Mouse (Mus musculus) CH12.LX (cell line): ENCODE measurements at regions not wholly inside any gene's neighbourhood (a gene's known extent, or its start where the extent isn't known, plus 50 kb on each side); places are given as distances from the start of the nearest gene placed in this dataset.

Experiments used
- CTCF ChIP-seq, 2 experiments: IDR thresholded peaks in 1 of 2; conservative IDR thresholded peaks in 1 of 2; 2 replicates each; pipeline ENCODE4 v1.5.1; 2011 to 2012; ENCODE audit warnings: low read depth in 2 of 2, low read length in 2 of 2, improper control_type of control experiment in 1 of 2, inconsistent platforms in 1 of 2, mild to moderate bottlenecking in 1 of 2, moderate library complexity in 1 of 2
- EP300 ChIP-seq: IDR thresholded peaks from 2 replicates; pipeline ENCODE4 v1.6.1; 2011; ENCODE audit warnings: low read length, improper control_type of control experiment
- IRF4 ChIP-seq: IDR thresholded peaks from 2 replicates; pipeline ENCODE4 v1.6.1; 2014; ENCODE audit warnings: low read depth, mild to moderate bottlenecking, inconsistent platforms, low read length, improper control_type of control experiment
- KAT2A ChIP-seq: IDR thresholded peaks from 2 replicates; pipeline ENCODE4 v1.6.1; 2012; ENCODE audit warnings: low read length, improper control_type of control experiment, inconsistent platforms; ENCODE audit not compliant: insufficient replicate concordance
- MAX ChIP-seq: IDR thresholded peaks from 2 replicates; pipeline ENCODE4 v1.6.1; 2011; ENCODE audit warnings: low read length, improper control_type of control experiment
- NELFE ChIP-seq: IDR thresholded peaks from 2 replicates; pipeline ENCODE4 v1.6.1; 2011; ENCODE audit warnings: low read depth, low read length, improper control_type of control experiment
- POLR2A ChIP-seq: IDR thresholded peaks from 2 replicates; pipeline ENCODE4 v1.6.1; 2011; ENCODE audit warnings: low read depth, mild to moderate bottlenecking, improper control_type of control experiment, low read length
- USF1 ChIP-seq: IDR thresholded peaks from 2 replicates; pipeline ENCODE4 v1.6.1; 2014; ENCODE audit warnings: low read depth, mild to moderate bottlenecking, inconsistent platforms, low read length, improper control_type of control experiment
- ZC3H11A ChIP-seq: IDR thresholded peaks from 2 replicates; pipeline ENCODE4 v1.6.1; 2012; ENCODE audit warnings: low read depth, mild to moderate bottlenecking, inconsistent platforms, low read length, improper control_type of control experiment
- ZMIZ1 ChIP-seq: IDR thresholded peaks from 2 replicates; pipeline ENCODE4 v1.6.1; 2012; ENCODE audit warnings: low read depth, mild to moderate bottlenecking, inconsistent platforms, low read length, improper control_type of control experiment
- ZNF384 ChIP-seq: IDR thresholded peaks from 2 replicates; pipeline ENCODE4 v1.6.1; 2012; ENCODE audit warnings: low read depth, low read length, improper control_type of control experiment, inconsistent platforms

DNA sequence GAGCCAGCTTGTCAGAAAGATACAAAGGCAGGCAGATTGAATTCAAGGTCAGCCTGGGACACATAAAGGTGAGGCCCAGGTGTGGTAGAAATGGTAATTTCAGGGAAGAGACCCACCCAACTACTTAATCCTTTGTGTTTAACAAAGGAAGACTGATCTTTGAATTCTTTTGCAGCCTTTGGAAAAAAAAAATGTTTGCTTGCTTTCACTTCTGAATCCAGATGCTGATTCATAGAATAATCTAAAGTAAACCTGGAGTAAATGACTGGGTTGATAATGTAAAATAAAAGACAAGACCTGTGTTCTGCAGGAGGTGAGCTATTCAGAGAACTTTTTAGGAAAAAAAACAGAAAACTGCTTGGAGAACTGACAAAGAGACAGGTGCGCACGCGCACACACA is 310.9 kb upstream of the Klf6 start:
- TF ChIP-seq ZMIZ1 (no peak), MAX (no peak), EP300 (no peak), POLR2A (no peak), ZC3H11A (no peak), NELFE (no peak), ZNF384 (no peak), CTCF (conservative IDR thresholded peaks at IDR 0.05 in 1 of 2, IDR thresholded peaks at IDR 0.05 in 1 of 2; ENCODE audit: low read depth in 2 of 2, low read length in 2 of 2) (no peak), KAT2A (no peak), IRF4 (no peak), USF1 (no peak)
